Mouse (Mus musculus): ENCODE measurements around the gene Rora. TPM values are rescaled to one million over a fixed set of nuclear protein-coding genes. Genes with fewer than 3 reads are reported as not detected.

Gene Rora
- total RNA-seq, 2 experiments from 2014 or later: 21.1 to 24.9 TPM

DNA sequence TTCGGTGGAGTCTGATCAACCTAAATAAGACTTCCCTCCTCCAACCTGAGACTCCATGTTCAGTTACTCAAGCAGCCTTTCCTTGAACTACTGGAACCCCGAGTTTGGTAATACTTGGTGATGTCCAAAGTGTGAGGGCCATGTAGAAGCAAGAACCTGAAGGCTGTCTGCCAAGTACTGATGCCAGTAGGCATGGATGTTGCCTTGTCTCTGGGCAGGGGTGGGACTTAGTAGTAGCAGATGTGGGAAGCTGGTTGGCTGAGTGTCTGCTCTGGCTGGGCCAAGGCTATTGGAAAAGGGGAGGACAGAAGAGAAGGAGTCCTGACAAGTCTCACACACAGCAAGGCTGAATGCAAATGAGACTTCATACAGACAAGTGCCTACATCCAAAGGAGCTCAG is 154.1 kb downstream of the Rora start:
- intact Hi-C loops (cut with DNase I): no loop called here
- no peak for DNase-seq

DNA sequence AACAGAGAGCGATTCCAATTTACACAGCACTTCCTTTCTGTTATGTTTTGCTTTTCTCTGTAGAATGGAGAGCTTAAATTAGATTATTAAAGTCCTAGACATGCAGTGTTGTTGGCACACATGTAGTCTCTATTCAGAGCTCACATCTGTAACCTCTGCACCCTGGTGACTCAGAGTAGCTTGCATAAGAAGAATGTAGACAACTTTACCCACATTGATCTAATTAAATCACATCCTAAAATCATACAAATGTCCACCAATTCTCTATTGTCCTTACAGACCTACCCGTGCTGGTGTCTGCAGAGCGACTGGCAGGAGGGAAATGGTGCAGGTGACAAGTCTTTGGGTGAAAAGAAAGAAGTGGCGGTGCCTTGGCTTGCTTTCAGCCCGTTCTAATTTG is 155.9 kb downstream of the Rora start:
- intact Hi-C loops (cut with DNase I): no loop called here
- no peak for DNase-seq

DNA sequence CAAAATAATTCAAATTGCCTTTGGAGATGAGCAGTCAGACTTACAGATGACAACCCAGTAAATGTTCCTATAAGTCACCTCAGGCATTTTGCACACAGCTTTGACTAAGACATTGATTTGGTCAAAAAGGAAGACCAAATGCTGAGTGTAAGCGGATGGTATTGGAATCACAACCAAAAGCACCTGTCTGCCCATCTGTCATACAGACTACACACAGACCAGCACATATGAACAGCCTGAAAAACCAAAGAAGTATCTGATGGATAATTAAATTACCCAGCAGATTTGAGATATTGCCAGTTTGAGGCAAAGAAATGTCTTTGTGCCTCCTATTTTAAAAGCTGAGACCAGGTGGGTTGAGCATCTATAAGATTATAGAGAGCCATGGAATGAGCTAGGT is 161.1 kb downstream of the Rora start:
- intact Hi-C loops (cut with DNase I): loop anchor here (5.0 kb wide), 1 partner anchor 483 kb away; no protein-coding TSS in a partner anchor
- DNase-seq: no peak

DNA sequence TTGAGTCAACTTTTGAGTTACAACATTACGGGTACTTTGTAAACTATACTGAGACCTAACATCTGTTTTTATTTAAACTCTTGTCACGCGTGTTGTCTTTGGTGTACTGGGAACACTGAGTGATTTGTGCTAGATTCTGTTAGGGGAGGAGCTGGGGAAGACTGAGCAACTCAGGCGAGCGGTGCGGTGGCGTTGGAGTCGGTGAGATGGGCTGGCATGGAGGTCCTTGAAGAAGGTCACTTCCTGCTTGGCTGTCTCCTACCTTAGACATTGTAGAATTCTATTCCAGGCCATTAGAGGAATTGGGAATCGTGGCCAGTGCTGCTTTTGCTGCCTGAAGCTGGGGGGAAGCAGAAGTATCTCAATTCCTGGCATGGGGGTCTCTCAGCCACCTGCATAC is 162.3 kb downstream of the Rora start:
- no peak for DNase-seq
- intact Hi-C loops (cut with DNase I): no loop called here

DNA sequence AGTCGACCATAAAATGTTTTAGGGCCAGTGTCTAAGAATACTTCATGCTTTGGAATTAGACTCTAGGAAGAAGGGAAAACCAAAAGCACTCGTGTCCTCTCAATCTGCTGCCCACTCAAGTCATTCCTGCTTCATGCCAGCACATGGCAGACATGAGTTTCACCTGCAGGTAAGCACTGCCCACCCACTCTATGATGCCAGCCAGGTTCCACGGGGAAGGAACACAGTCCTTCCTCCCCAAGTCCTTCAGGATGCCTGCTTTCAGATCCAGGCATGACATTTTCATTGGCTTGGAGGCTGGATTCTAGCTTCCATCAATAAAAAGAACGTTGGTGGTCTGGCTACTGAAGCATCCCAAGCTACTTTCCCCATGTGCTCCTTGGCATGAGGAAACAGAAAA is 166.4 kb downstream of the Rora start:
- DNase-seq: no peak
- intact Hi-C loops (cut with DNase I): no loop called here

DNA sequence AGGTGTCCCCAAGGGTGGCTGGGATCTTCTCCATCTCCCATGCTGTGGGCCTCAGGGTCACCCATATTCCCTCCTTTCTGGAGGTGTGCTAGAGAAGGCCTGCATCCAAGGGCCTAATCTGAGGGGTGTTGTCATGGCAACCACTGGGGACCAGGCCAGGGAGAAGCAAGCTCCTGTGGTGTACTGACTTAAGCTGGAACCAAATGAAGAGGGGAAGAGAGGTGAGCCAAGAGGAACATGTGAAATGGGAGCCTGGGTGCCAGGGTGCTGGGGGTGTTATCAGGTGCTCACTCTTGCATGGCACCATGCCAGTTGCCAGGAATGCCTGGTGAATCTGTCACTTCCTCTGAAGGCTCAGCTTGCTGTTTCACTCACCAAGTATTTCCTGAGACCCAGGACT is 166.9 kb downstream of the Rora start:
- intact Hi-C loops (cut with DNase I): no loop called here
- peak; percentile 53 to 63 for DNase-seq

DNA sequence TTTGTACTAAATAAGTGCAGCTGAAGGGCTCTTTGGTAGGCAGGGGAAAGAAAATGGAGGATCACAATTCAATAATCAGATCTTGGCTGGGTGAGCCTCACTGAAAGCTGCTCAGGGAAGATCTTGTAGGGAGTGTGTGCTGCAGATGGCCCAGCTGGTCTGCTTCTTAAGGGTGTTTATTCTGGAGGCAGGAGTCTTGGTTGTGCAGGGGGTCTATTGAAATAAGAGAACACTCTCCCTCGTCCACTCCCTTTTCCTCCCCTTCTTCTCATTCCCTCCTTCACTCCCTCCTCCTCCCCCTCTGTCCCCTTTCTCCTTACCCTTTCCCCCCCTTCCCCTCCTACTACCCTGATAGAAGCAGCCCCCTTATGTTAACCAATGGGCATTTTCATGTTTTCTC is 167.8 kb downstream of the Rora start:
- intact Hi-C loops (cut with DNase I): no loop called here

DNA sequence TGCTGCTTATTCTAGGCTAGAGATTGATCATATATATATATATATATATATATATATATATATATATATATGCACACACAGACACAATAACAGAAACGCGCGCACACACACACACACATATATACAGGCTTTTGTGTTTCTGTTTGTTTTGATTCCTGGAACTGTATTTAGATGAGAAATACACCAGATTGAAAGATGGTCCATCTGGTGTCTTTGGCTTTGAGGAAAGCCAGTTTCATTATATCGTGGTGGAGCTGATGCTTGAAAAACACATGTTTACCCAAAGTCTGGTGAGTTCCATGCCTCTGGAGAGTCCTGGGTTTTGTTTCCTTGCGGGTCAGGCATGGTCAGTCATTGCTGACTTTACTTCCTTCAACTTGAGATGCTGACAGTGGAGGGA is 169.7 kb downstream of the Rora start:
- intact Hi-C loops (cut with DNase I): no loop called here
- no peak for DNase-seq

More for the DNA sequence above, 167.8 kb downstream of the Rora start:
- DNase-seq: no peak

DNA sequence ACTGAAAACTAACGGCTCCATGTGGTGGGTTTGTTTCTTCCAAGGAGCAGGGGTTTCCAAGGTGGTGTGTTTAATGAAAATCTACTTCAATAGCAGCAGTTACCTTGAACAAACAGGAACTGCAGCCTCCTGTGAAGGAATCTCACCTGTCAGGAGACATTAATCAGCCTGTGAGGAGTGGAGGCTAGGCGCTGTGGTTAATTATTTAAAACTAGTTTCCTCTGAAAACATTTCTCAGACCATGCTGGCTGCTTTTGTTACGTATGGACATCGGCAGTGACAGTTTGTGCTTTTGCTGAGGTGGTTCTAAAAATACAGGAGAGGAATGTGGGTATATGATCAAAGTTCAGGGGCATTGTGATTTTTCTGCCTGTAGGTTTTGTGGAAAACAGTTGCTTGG is 171.5 kb downstream of the Rora start:
- intact Hi-C loops (cut with DNase I): loop anchor here (5.0 kb wide), 2 partner anchors 122 to 472 kb away; no protein-coding TSS in a partner anchor
- no peak for DNase-seq

DNA sequence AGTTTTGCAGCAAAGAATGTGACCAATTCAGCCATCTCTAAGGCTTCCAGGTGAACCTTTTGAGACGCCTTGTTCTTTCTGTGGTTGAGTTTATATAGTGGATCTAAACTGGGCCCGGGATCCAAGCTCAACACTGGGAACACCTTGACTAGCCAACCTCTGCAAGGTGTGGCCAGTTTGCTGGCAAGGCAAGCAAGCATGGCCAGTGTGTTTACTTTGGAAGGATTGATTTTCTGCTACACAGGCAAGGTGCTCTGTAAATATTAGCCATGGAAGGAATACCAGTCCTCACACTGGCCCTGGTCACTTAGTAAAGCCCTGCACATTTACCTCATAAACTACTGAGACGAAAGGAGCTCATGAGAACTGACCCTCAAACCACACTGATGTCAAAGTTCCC is 172.3 kb downstream of the Rora start:
- no peak for DNase-seq
- intact Hi-C loops (cut with DNase I): loop anchor here (5.0 kb wide), 2 partner anchors 121 to 471 kb away; no protein-coding TSS in a partner anchor

DNA sequence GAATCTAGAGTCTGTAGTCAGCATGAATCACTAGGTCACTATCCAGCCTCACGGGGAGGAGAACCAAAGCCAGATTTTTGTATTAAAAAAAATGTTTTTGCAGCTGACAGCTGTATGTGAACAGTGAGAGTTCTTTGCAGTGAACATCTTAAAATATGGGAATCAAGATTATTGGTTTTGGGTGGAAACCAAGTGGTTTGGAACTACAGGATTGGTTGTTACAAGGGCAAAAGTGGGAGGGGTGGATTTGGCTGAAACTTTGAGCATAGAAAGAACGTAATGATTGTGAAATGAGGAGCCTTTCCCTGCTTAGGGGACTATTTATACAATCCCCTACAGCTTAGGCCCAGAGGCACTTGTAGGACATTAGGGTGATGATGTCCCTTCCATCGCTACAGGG is 173.9 kb downstream of the Rora start:
- no peak for DNase-seq
- intact Hi-C loops (cut with DNase I): loop anchor here (5.0 kb wide), 2 partner anchors 120 to 470 kb away; no protein-coding TSS in a partner anchor

DNA sequence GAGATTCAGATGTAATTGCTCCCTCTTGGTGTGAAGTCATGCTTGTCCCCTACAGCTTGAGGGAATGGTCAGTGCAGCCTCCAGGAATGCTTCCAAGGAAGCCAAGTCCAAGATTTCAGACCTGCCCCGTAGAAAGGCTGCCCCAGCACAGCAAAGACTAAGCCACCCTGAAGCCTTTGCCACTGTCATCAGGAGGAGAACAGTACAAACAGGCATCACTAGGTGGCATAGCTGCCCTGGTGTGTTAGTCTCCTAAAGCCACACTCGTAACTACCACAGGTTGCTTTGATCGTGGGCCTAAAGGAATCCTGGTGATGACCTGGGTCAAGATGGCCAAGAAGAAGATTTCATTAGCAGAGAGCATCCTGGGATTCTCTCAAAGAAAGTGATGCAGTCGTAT is 176.3 kb downstream of the Rora start:
- intact Hi-C loops (cut with DNase I): loop anchor here (5.0 kb wide), 3 partner anchors 117 to 467 kb away; no protein-coding TSS in a partner anchor
- DNase-seq: peak; percentile 32 to 44

DNA sequence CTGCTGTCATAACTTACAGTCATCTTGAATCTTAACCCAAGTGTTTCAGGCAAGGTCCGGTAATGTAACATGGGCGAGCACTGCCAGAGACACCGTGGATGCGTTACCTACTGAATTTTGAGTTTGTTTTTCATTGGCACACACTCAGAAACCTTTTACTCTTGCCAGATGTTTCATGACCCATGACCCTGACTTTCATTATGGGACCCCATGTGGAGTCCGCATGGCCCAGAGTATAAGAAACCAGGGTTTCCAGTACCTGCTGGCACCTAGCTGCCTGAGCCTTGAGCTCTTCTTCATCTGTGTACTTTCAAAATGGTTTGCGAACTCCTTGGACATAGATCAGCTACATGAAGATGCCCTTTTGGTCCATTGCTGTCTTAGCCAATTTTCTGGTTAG is 179.7 kb downstream of the Rora start:
- intact Hi-C loops (cut with DNase I): loop anchor here (5.0 kb wide), 1 partner anchor 124 kb away; no protein-coding TSS in a partner anchor

DNA sequence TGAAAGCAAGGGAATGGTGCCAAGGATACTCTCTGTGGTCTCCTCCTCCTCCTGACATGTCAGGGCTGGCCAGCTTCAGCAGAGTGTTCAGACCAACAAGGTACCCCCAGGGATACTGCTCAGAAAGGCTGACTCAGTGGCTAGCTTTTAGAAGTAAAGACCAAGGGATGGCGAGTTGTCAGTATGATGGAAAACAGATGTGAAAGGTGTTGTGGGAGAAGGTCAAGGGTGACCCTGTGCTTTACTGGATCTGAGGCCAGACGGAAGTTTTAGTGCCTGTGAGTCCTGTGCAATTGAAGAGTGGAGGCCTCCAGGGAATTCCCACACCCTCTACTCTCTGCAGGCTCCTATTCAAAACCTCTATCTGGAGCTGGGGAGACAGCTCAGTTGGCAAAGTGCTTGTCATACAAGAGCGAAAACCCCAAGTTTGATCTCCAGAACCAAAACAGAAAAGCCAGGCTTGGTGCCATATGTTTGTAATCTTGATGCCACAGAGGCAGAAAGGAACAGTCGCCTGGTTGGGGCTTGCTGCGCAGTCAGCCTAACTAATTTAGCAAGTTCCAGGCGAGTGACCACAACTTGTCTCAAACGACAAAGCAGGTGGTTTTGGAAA is 181.6 kb downstream of the Rora start:
- intact Hi-C loops (cut with DNase I): no loop called here
- no peak for DNase-seq

More for the DNA sequence above, 179.7 kb downstream of the Rora start:
- no peak for DNase-seq

DNA sequence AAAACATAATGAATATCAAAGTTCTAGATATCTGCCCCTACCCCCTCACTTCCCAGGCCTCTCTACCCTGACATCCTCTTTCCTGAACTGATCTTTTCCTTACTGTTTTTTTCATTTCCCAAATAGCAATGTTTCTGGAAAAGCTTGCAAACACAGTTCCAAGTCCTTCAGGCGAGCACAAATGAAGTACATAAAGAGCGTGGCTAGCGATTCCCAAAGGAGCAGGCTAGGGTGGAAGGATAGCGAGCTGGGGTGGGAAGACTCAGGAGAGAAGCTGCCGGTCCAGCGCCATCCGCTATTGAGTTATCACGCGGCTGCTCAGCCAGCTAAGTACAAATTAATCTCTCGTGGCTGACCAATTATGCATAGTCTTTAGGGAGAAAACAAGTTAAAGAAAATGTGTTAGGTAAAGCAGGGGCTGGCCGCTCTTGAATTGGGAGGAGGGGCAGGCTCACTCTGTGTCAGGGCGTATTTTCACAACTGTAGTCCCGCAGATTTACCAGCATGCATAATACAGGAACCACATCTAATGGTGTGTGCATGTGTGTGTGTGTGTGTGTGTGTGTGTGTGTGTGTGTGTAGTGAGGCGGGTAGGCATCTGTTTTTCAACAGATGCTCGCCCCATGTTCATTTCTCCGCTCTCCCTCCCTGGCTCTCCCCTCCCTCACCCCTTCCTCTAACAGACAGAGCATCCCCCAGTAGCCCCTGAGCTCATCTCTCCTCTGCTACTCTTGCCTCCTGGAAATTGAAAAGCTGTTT is 188.7 kb downstream of the Rora start:
- intact Hi-C loops (cut with DNase I): no loop called here
- peak; percentile 22 to 26 for DNase-seq

DNA sequence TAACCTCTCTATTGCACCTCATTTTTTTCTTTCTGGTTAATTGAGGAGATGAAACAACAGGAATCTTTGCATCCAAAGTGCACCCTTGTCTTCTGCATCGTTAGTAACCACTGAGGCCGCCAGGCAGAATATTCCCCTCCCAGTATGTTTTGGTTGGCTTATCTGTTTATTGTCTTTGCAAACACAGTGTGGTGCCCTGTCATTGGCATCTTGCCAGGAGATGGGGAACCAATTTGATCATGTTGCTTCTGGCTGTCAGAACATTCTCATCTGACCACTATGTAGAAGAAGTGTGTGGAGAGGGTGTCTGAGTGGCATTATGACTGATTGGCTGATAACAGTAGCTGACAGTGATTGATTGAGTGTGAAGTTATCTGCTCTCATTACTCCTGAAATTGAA is 192.0 kb downstream of the Rora start:
- intact Hi-C loops (cut with DNase I): no loop called here
- no peak for DNase-seq

DNA sequence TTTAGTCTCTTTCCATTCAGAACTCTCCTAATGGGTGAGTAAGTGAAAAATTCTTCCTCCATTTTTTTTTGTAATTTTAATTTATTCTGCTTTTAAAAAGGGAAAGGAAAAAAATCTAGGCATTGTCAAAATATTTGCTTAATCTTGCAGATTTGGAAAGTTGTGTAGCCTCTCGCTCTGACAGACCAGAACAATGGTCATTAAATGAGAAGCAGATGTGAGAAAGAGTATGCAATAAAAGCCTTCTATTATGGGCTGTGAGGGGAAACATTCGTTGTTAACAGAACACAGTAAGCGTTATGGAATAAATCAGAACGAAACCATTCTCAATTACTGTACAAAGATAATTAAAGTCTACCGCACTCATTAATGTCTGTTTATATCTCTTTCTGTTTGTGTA is 196.7 kb downstream of the Rora start:
- no peak for DNase-seq
- intact Hi-C loops (cut with DNase I): no loop called here

DNA sequence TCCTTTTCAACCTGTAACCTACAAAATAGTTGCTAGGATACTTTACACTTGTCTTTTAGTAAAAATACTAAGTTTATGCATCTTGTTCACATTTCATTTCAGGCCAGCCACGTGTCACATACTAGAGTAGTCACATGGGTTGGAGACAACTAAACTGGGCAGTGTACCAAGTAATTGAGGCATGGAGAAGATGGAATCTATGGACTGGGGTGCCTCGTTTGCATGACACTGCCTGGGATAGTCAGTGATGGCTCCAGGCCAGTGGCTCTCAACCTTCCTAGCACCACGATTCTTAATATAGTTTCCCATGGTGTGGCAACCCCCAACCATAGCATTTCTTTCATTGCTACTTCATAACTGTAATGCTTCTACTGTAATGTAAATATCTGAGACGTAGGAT is 198.6 kb downstream of the Rora start:
- DNase-seq: peak in 1 of 2 experiments; percentile 15
- intact Hi-C loops (cut with DNase I): no loop called here

DNA sequence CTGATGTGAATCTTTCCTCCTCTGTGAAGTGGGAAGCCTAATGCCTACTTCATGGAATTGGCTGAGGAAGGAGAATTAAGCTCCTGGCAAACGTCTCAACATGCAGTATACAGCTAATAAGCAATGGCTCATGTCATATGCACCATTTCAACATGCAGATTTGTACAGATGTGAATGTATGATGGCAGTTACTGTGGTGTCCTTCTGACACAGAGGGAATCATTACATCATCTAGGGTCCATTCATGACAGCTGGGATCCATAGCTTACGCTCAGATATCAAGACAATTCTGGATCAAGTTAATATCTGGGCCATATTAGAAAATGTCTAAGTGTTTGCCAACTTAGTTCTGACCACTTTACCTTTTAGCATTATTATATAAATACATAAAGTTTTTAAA is 199.3 kb downstream of the Rora start:
- DNase-seq: no peak
- intact Hi-C loops (cut with DNase I): no loop called here

DNA sequence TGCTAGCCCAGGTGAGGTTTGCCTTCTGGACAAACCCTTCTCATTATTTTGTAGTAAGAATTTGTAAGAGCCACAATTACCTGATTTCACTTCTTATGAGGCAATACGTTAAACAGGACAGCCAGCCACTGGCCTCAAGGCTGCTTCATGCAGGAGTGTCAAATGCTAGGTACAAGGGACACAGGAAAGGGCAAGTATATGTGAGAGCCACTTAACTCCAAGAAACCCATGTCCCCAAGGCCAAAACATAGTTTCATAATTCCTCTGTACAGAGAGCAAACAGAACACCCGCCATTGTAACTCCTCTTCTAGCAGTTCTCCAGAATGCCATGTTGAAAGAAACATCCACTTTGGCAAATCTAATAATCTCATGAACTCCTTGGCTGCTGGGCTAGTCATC is 205.9 kb downstream of the Rora start:
- no peak for DNase-seq
- intact Hi-C loops (cut with DNase I): no loop called here

DNA sequence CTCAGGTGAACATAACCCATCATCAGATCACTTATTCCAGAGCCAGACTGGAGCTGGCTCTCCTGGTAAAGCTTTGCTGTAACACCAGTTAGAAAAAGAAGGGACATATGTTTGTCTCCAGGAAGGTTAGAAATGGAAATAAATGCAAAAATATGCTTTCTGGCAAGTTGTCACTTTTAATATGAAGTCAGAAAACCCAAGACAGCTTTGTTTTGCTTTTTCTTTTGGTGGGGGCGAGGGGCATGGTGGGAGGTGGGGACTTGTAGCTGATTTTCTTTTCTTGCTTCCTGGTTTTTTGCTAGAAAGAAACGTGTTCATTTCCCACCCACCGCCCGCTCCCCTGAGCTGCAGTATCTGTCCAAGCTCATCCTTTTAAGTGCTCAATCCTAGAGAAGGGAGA is 212.7 kb downstream of the Rora start:
- intact Hi-C loops (cut with DNase I): no loop called here
- DNase-seq: no peak

DNA sequence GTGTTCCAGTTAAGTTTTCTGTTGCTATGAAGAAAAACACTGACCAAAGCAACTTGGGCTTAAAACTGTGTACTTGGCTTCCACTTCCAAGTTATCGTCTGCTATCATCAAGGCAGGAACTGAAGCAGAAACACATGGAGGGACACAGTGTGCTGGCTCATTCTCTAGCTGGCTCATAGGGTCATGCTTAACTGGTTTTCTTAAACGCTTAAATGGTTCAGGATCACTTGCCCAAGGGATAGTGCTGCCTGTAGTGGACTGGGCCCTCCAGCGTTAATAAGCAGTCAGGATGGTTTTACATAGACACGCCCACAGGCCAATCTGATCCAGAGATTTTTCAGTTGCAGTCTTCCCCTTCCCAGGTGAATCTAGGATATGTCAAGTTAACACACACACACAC is 220.3 kb downstream of the Rora start:
- intact Hi-C loops (cut with DNase I): no loop called here
- DNase-seq: no peak
